Mouse (Mus musculus) heart, embryonic 15.5 days (tissue): ENCODE results near the gene Naa60. TPM values are rescaled to one million over a fixed set of nuclear protein-coding genes. Genes with fewer than 3 reads are reported as not detected.
"Not testable (repeated sequence)": the region's sequence is repeated elsewhere in the genome, so short reads cannot be mapped to it uniquely, and the experiment has no call there.

ENCODE experiments used
- ATAC-seq: fragments of 200-750 bp; cut with Nextera tagmentation; replicated peaks from 2 replicates; pipeline ENCODE4 v1.8.0; 2017; ENCODE audit warnings: low read depth, moderate TSS enrichment; ENCODE audit not compliant: insufficient number of reproducible peaks, insufficient read depth, low FRiP score
- H3K27ac ChIP-seq: fragments of 300-500 bp; sonication (generic); 2 replicates; pipeline ENCODE4 v1.5.1; 2015; ENCODE audit warnings: mild to moderate bottlenecking, inconsistent platforms
- H3K27me3 ChIP-seq: fragments of 300-500 bp; sonication (generic); 2 replicates; pipeline ENCODE4 v1.6.1; 2015; ENCODE audit warnings: inconsistent platforms
- H3K36me3 ChIP-seq: fragments of 300-500 bp; sonication (generic); 2 replicates; pipeline ENCODE4 v1.6.1; 2015; ENCODE audit warnings: mild to moderate bottlenecking, inconsistent platforms
- H3K4me1 ChIP-seq: fragments of 300-500 bp; sonication (generic); replicated peaks from 2 replicates; pipeline ENCODE4 v1.6.1; 2015; ENCODE audit warnings: inconsistent platforms
- H3K4me2 ChIP-seq: fragments of 300-500 bp; sonication (generic); 2 replicates; pipeline ENCODE4 v1.6.1; 2015; ENCODE audit warnings: inconsistent platforms, mild to moderate bottlenecking, moderate library complexity
- H3K4me3 ChIP-seq: fragments of 300-500 bp; sonication (generic); 2 replicates; pipeline ENCODE4 v1.5.1; 2015; ENCODE audit warnings: mild to moderate bottlenecking, inconsistent platforms
- H3K9ac ChIP-seq: fragments of 300-500 bp; sonication (generic); 2 replicates; pipeline ENCODE4 v1.6.1; 2015; ENCODE audit warnings: mild to moderate bottlenecking, inconsistent platforms
- H3K9me3 ChIP-seq: fragments of 300-500 bp; sonication (generic); replicated peaks from 2 replicates; pipeline ENCODE4 v1.6.1; 2016; ENCODE audit warnings: inconsistent platforms
- whole genome bisulfite sequencing: fragments of 180-500 bp; shearing (Covaris S2); methylation state at CpG from one replicate; pipeline ENCODE4 v1.1.7; 2015; ENCODE audit warnings: mixed read lengths; 5-methylcytosine and 5-hydroxymethylcytosine counted together
- polyA plus RNA-seq: library from polyadenylated mRNA; unstranded; fragments of >200 nt; fragmentation: Nextera tagmentation; extraction: Ambion mirVana; gene quantifications from 2 replicates; pipeline ENCODE4 v1.2.1, GENCODE M21; 2015

The Naa60 gene
- polyA plus RNA-seq, 1 experiment from 2014 or later = 29.6 TPM

- Histone ChIP-seq H3K27me3 (no peaks in the 10 kb centered on the region), H3K4me3 (no peak overlapping the region)
- WGBS = 71% methylated on average over 3 of the region's 3 CpGs
Observed at GRCm38 (mm10) chr16:3848416-3848815, 23.8 kb upstream of the Naa60 start.

GRCm38 (mm10) chr16:3851301-3851700, 20.9 kb upstream of the Naa60 start:
- ATAC-seq, H3K4me3 ChIP-seq, H3K4me2 ChIP-seq, H3K9ac ChIP-seq, H3K9me3 ChIP-seq, H3K4me1 ChIP-seq, H3K36me3 ChIP-seq, H3K27ac ChIP-seq, H3K27me3 ChIP-seq: not testable (repeated sequence)
- WGBS = 89% methylated on average over 13 of the region's 13 CpGs

More at GRCm38 (mm10) chr16:3848416-3848815, 23.8 kb upstream of the Naa60 start:
- Histone ChIP-seq H3K4me1 (peaks cover 8% of the 10 kb centered on the region), H3K36me3 (no peaks in the 10 kb centered on the region), H3K9ac (no peak overlapping the region), H3K9me3 (no peaks in the 10 kb centered on the region), H3K4me2 (no peak overlapping the region), H3K27ac (no peak overlapping the region)
- ATAC-seq = no peak

DNA sequence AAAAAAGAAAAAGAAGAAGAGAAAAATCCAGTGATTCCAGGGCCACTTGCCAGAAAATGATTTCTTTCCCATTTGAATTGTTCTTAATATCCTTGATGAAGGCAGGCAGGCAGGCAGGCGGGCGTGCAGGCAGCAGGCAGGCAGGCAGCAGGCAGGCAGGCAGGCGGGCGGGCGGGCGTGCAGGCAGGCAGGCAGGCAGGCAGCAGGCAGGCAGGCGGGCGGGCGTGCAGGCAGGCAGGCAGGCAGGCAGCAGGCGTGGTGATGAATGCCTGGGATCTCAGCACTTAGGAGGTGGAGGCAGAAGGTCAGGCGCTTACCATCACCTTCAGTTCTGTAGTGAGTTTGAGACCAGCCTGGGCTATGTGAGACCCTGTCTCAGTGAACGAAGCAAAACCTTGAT, 19.6 kb upstream of the Naa60 start:
- ATAC-seq = no peak
- H3K4me1 ChIP-seq = peaks cover 5% of the 10 kb centered on the region
- H3K9ac ChIP-seq = no peak overlapping the region

GRCm38 (mm10) chr16:3854437-3855182, 17.6 kb upstream of the Naa60 start:
- ATAC-seq = no peak
- 64% methylated on average over 11 of the region's 11 CpGs for WGBS
- H3K4me2 ChIP-seq = no peak overlapping the region

More for the DNA sequence above, 19.6 kb upstream of the Naa60 start:
- Histone ChIP-seq H3K27ac (no peak overlapping the region), H3K4me3 (no peak overlapping the region), H3K9me3 (no peaks in the 10 kb centered on the region), H3K27me3 (no peaks in the 10 kb centered on the region), H3K36me3 (no peaks in the 10 kb centered on the region), H3K4me2 (no peak overlapping the region)
- WGBS = 31% methylated on average over 12 of the region's 12 CpGs

GRCm38 (mm10) chr16:3855776-3856175, 16.4 kb upstream of the Naa60 start:
- H3K4me2 ChIP-seq = no peak overlapping the region
- no peak overlapping the region for H3K4me3 ChIP-seq
- H3K36me3 ChIP-seq = no peaks in the 10 kb centered on the region; the same call in 1 of the 2 replicates
- no peak for ATAC-seq
- no peaks in the 10 kb centered on the region for H3K4me1 ChIP-seq
- no peaks in the 10 kb centered on the region for H3K9me3 ChIP-seq
- no peak overlapping the region for H3K9ac ChIP-seq
- 75% methylated on average over 1 of the region's 1 CpGs for WGBS
- no peak overlapping the region for H3K27ac ChIP-seq
- H3K27me3 ChIP-seq = no peaks in the 10 kb centered on the region

More at GRCm38 (mm10) chr16:3854437-3855182, 17.6 kb upstream of the Naa60 start:
- Histone ChIP-seq H3K9ac (no peak overlapping the region), H3K27me3 (no peaks in the 10 kb centered on the region), H3K36me3 (no peaks in the 10 kb centered on the region), H3K9me3 (no peaks in the 10 kb centered on the region), H3K27ac (no peak overlapping the region), H3K4me3 (no peak overlapping the region), H3K4me1 (no peaks in the 10 kb centered on the region)

- H3K27ac ChIP-seq = no peak overlapping the region
- H3K4me1 ChIP-seq = no peaks in the 10 kb centered on the region
- 85% methylated on average over 4 of the region's 4 CpGs for WGBS
- no peak overlapping the region for H3K4me2 ChIP-seq
- no peaks in the 10 kb centered on the region for H3K9me3 ChIP-seq
- no peak for ATAC-seq
- no peaks in the 10 kb centered on the region for H3K27me3 ChIP-seq
- H3K4me3 ChIP-seq = no peak overlapping the region
- no peak overlapping the region for H3K9ac ChIP-seq
- peaks cover 11% of the 10 kb centered on the region for H3K36me3 ChIP-seq
Observed at GRCm38 (mm10) chr16:3859254-3859653, 12.9 kb upstream of the Naa60 start.

GRCm38 (mm10) chr16:3871815-3872214, 360 bp upstream of the Naa60 start:
- ATAC-seq = no peak
- H3K27ac ChIP-seq = peak overlapping the region; percentile 63
- peak overlapping the region; percentile 59 for H3K4me3 ChIP-seq
- peak overlapping the region; percentile 60 for H3K9ac ChIP-seq
- 3% methylated on average over 16 of the region's 16 CpGs for WGBS
- peaks cover 15% of the 10 kb centered on the region for H3K4me1 ChIP-seq
- peaks cover 11% of the 10 kb centered on the region for H3K36me3 ChIP-seq
- no peaks in the 10 kb centered on the region for H3K27me3 ChIP-seq
- H3K9me3 ChIP-seq = no peaks in the 10 kb centered on the region
- peak overlapping the region; percentile 86 for H3K4me2 ChIP-seq

GRCm38 (mm10) chr16:3876346-3876745, 4.2 kb downstream of the Naa60 start:
- no peak overlapping the region for H3K4me3 ChIP-seq
- no peak overlapping the region for H3K4me2 ChIP-seq
- ATAC-seq = no peak
- H3K27ac ChIP-seq = no peak overlapping the region
- H3K27me3 ChIP-seq = no peaks in the 10 kb centered on the region
- 95% methylated on average over 4 of the region's 4 CpGs for WGBS
- no peaks in the 10 kb centered on the region for H3K9me3 ChIP-seq
- peaks cover 12% of the 10 kb centered on the region for H3K4me1 ChIP-seq
- H3K9ac ChIP-seq = no peak overlapping the region
- peaks cover 4% of the 10 kb centered on the region; the same call in 1 of the 2 replicates for H3K36me3 ChIP-seq

- no peaks in the 10 kb centered on the region for H3K27me3 ChIP-seq
- peak; percentile 98 for ATAC-seq
- H3K9ac ChIP-seq = peak within 1 kb of the TSS; percentile 96
- under 1% methylated on average over 88 of the region's 88 CpGs for WGBS
- peaks cover 20% of the 10 kb centered on the region for H3K4me1 ChIP-seq
- H3K4me3 ChIP-seq = peak within 1 kb of the TSS; percentile 99
- H3K9me3 ChIP-seq = no peaks in the 10 kb centered on the region
- H3K4me2 ChIP-seq = peak within 1 kb of the TSS; percentile 84
- H3K27ac ChIP-seq = peak within 1 kb of the TSS; percentile 99
- H3K36me3 ChIP-seq = peaks cover 4% of the 10 kb centered on the region; the same call in 1 of the 2 replicates
Observed at GRCm38 (mm10) chr16:3884201-3885064, 12.3 kb downstream of the Naa60 start, which contains the start of the genes Zfp597 and Gm20695. Gene Zfp597, minus strand, starts transcription at chr16:3884561. Gene Gm20695, plus strand, starts transcription at chr16:3884648.

DNA sequence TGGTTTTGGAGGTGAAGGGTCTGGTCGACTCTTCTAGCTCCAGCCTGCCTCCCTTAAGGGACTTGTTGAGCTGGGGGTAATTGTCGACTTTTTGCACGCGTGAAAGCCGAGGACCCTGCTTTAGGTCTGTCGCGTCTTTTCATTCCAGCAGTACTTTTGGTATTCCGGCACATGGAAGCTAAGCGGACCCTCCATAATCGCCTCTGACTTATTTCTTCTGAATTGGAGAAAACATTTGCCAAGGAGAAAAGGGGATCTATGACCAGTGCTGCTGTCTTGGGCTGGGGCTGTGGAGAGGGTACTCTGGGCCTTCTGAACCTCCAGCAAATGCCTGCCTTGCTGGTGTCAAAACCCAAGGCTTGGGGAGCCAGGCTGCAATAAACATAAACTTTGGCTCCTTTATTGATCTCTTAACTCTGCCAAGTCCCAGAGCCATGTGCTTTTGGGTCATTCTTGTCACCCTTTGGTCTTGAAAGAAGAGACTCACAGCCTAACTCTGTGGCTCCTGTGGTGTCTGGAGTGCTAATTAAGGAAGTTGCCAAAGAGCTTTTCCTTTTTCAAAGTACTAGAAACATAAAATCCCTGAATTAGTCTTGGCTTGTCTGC, 13.0 kb downstream of the Naa60 start:
- Histone ChIP-seq H3K4me2 (peak overlapping the region; percentile 84), H3K9me3 (no peaks in the 10 kb centered on the region), H3K27me3 (no peaks in the 10 kb centered on the region), H3K27ac (peak overlapping the region; percentile 99), H3K4me3 (peak overlapping the region; percentile 99), H3K4me1 (peaks cover 20% of the 10 kb centered on the region), H3K36me3 (peaks cover 4% of the 10 kb centered on the region; the same call in 1 of the 2 replicates), H3K9ac (peak overlapping the region; percentile 96)
- WGBS = 4% methylated on average over 10 of the region's 10 CpGs
- ATAC-seq = peak; percentile 9
